Mouse (Mus musculus) megakaryocyte, embryonic 14.5 days (primary cell): Measurements from ENCODE around the gene Nell1. TPM values are rescaled to one million over a fixed set of nuclear protein-coding genes. Genes with fewer than 3 reads are reported as not detected.

Source experiments
- H3K27me3 ChIP-seq: replicated peaks from 2 replicates; pipeline ENCODE3; 2012; ENCODE audit warnings: inconsistent platforms
- H3K36me3 ChIP-seq: replicated peaks from 2 replicates; pipeline ENCODE3; 2012; ENCODE audit warnings: low read length, inconsistent platforms, mixed read lengths
- H3K4me1 ChIP-seq: 2 replicates; pipeline ENCODE4 v1.6.1; 2012; ENCODE audit warnings: inconsistent platforms
- H3K4me3 ChIP-seq: replicated peaks from 2 replicates; pipeline ENCODE3; 2012; ENCODE audit warnings: moderate library complexity, mild to moderate bottlenecking, inconsistent platforms
- H3K9me3 ChIP-seq: 2 replicates; pipeline ENCODE4 v1.6.1; 2012; ENCODE audit warnings: inconsistent platforms
- FLI1 ChIP-seq: IDR thresholded peaks from 2 replicates; pipeline ENCODE4 v1.6.1; 2012; ENCODE audit warnings: low read length, inconsistent platforms, mixed read lengths
- GATA1 ChIP-seq: IDR thresholded peaks from 3 replicates; pipeline ENCODE4 v1.6.1; 2012; ENCODE audit warnings: mixed read lengths, low read length, inconsistent platforms, borderline replicate concordance
- polyA plus RNA-seq: library from polyadenylated mRNA; stranded (reverse); fragments of >175 nt; gene quantifications from 2 replicates; pipeline ENCODE4 v1.2.3, GENCODE M21; 2012; ENCODE audit warnings: low replicate concordance; ENCODE audit not compliant: insufficient read depth

Nell1 gene
- polyA plus RNA-seq, 1 experiment, result not detected

- TF ChIP-seq FLI1 (no peak), GATA1 (no peak)
- no peaks in the 10 kb centered on the region for H3K4me1 ChIP-seq
Measured at GRCm38 (mm10) chr7:50410421-50410820, 435.8 kb downstream of the Nell1 start.

DNA sequence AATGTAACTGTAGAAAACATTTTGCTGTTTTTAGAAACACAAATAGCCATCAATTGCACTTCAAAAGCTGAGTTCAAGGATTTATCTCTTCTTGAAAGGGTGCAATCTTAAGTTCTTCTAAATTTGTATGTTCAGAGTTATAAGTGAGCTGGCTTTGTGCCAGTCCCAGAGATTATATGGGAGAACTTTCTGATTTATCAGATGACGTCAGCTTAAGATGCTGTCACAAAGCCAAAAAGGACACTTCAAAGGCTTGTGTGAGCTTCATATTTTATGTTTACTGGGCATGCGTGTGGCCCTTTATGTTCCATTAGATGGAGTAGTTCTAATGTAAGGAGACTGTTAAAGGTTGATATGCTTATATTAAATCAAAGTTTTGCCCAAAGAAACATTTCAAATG is 445.3 kb downstream of the Nell1 start:
- TF ChIP-seq FLI1, result no peak
- TF ChIP-seq GATA1, result no peak
- Histone ChIP-seq H3K27me3 (no peaks in the 10 kb centered on the region), H3K36me3 (no peaks in the 10 kb centered on the region), H3K4me1 (no peaks in the 10 kb centered on the region), H3K9me3 (no peaks in the 10 kb centered on the region), H3K4me3 (no peak overlapping the region)

More at GRCm38 (mm10) chr7:50410421-50410820, 435.8 kb downstream of the Nell1 start:
- Histone ChIP-seq H3K9me3 (peaks cover 10% of the 10 kb centered on the region; the same call in 1 of the 2 replicates), H3K27me3 (no peaks in the 10 kb centered on the region), H3K36me3 (no peaks in the 10 kb centered on the region), H3K4me3 (no peak overlapping the region)

DNA sequence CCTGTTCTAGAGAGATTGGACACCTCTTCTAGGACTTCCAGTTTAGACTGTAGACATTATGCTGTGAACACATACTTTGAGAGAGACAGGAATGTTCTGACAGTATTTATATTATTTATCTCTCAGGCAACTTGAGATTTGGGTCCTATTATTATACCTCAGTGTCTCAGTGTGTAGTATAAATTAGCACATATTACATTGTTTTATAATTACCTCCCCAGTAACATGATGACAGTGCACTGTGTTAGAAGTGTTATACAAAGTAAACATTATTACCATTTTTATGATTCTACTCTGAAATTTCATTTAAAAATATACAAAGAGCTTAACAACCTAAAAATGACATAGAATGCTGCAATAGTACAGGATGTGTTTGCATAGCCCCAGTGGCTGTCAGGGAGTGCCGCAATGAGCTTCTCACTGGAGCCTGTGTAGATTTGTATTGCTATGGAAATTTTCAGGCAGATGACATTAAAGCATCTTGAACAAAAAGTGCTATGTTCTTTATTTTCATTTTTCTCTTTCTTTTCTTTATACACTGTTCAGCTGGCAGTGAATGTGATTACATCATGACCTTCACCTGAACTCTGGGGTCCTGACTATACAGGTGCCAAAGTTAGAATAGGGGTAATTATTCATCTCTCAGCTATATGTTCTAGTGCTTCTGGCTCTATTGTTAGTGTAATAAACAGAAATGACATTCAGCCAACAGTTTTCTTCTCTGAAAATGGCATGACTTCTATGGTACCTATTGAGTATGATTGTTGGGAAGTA is 447.9 kb downstream of the Nell1 start:
- TF ChIP-seq FLI1 (no peak), GATA1 (no peak)
- Histone ChIP-seq H3K4me1 (no peaks in the 10 kb centered on the region), H3K4me3 (no peak overlapping the region), H3K36me3 (no peaks in the 10 kb centered on the region), H3K27me3 (no peaks in the 10 kb centered on the region), H3K9me3 (no peaks in the 10 kb centered on the region)

DNA sequence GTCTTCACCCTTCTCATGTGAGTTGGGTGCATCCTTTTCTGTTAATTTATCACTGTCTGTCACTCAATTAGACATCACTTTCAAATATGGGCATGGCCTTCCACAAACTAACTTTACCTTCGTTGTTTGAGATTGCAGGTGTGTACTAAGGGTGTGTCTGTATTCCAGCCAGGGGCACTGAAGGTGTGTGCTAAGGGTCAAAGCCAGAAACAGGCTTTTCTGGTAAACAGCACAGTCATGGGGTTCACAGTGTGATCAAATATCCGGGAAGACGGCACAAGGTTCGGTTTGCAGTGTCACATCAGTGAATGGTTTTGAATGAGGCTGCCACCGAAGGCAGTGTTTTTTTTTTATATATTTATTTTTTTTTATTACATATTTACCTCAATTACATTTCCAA is 455.1 kb downstream of the Nell1 start:
- TF ChIP-seq GATA1 (no peak), FLI1 (no peak)
- H3K9me3 ChIP-seq, result peaks cover 10% of the 10 kb centered on the region; the same call in 1 of the 2 replicates
- no peaks in the 10 kb centered on the region for H3K4me1 ChIP-seq
- H3K27me3 ChIP-seq, result no peaks in the 10 kb centered on the region
- H3K36me3 ChIP-seq, result no peaks in the 10 kb centered on the region
- H3K4me3 ChIP-seq, result no peak overlapping the region

GRCm38 (mm10) chr7:50441237-50441636 is 466.6 kb downstream of the Nell1 start:
- TF ChIP-seq GATA1, result no peak
- no peak for TF ChIP-seq FLI1
- no peak overlapping the region for H3K4me3 ChIP-seq
- no peaks in the 10 kb centered on the region for H3K4me1 ChIP-seq
- no peaks in the 10 kb centered on the region for H3K36me3 ChIP-seq
- no peaks in the 10 kb centered on the region for H3K27me3 ChIP-seq
- H3K9me3 ChIP-seq, result peaks cover 22% of the 10 kb centered on the region

DNA sequence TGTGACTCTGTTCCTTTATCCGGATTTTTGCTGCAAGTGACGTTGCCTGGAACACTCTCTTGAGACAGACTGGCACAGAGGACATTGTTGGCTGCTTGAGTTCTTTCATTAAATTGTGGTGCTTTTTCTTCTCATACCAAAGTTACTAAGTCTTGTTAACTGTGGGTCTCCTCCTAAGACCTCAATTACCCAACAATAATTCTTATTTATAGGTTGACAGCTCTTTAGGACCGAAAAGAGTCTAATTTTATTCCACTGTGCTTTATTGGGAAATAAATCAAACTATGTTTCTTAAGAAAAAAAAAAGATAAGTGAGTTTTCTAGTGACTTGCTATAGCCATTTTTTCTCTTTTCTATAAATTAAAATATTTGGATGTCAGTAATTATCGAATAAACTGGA is 472.7 kb downstream of the Nell1 start:
- H3K9me3 ChIP-seq, result peaks cover 28% of the 10 kb centered on the region
- TF ChIP-seq GATA1 (no peak), FLI1 (no peak)
- no peaks in the 10 kb centered on the region for H3K27me3 ChIP-seq
- no peaks in the 10 kb centered on the region for H3K4me1 ChIP-seq
- no peaks in the 10 kb centered on the region for H3K36me3 ChIP-seq
- no peak overlapping the region for H3K4me3 ChIP-seq

DNA sequence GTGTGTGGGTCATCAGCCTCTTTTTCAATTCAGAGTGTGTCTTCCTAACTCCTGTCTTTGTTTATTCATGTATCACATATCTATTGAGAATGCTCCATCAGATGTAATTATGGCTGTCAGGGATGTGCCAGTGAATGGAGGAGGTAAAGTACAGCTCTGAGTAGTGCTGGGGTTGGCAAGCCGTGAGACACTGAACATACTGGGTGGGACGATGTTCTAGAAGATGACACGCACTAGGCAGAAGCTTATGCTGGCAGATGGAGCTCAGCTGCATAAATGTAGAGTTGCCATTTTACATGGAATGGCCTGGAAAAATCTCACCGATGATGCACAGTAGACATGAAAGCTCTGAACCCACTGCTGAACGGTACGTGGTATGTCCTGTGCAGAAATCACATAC is 493.1 kb downstream of the Nell1 start:
- Histone ChIP-seq H3K9me3 (peaks cover 10% of the 10 kb centered on the region), H3K27me3 (no peaks in the 10 kb centered on the region), H3K4me3 (no peak overlapping the region), H3K4me1 (no peaks in the 10 kb centered on the region), H3K36me3 (no peaks in the 10 kb centered on the region)
- TF ChIP-seq FLI1 (no peak), GATA1 (no peak)

- Histone ChIP-seq H3K36me3 (no peaks in the 10 kb centered on the region), H3K4me1 (no peaks in the 10 kb centered on the region), H3K27me3 (no peaks in the 10 kb centered on the region), H3K4me3 (no peak overlapping the region), H3K9me3 (peaks cover 7% of the 10 kb centered on the region)
- TF ChIP-seq GATA1 (no peak), FLI1 (no peak)
Measured at GRCm38 (mm10) chr7:50470555-50470954, 495.9 kb downstream of the Nell1 start.

- Histone ChIP-seq H3K9me3 (peaks cover 3% of the 10 kb centered on the region), H3K27me3 (no peaks in the 10 kb centered on the region), H3K4me3 (no peak overlapping the region), H3K36me3 (no peaks in the 10 kb centered on the region), H3K4me1 (no peaks in the 10 kb centered on the region)
- no peak for TF ChIP-seq GATA1
- no peak for TF ChIP-seq FLI1
Measured at GRCm38 (mm10) chr7:50482011-50482410, 507.3 kb downstream of the Nell1 start.

- H3K4me3 ChIP-seq, result no peak overlapping the region
- no peaks in the 10 kb centered on the region for H3K36me3 ChIP-seq
- H3K4me1 ChIP-seq, result no peaks in the 10 kb centered on the region
- H3K9me3 ChIP-seq, result peaks cover 3% of the 10 kb centered on the region
- TF ChIP-seq GATA1 (no peak), FLI1 (no peak)
- H3K27me3 ChIP-seq, result no peaks in the 10 kb centered on the region
Measured at GRCm38 (mm10) chr7:50485304-50485703, 510.6 kb downstream of the Nell1 start.
